Mouse (Mus musculus): ENCODE results near the gene Rexo1.

Rexo1 gene

GRCm38 (mm10) chr10:80584642-80585552 lies 23.5 kb upstream of the Rexo1 start:
- no peak for DNase-seq (ENCODE audit: low spot score)

DNA sequence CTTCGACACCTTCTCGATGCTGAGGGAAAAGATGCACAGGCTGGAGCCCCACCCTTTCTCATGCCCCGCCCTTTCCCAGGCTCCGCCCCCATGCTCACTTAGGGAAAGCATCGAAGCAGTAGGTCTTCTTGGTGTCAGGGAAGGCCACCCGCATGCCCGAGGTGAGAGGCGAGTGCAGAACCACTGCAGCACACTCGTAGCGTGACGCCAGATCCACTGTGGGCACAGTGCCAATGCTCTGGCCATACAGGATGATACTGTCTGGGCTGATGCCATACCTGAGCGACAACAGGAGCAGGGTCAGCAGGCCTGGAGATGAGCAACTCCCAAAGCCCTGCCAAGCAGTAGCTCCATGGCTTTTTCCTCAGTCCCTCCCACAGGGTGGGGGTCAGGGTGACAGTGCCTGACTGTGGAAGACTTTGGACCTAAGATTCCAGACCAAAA lies 22.7 kb upstream of the Rexo1 start:
- no peak for DNase-seq (ENCODE audit: low spot score)

GRCm38 (mm10) chr10:80583047-80583446 lies 21.7 kb upstream of the Rexo1 start:
- DNase-seq (ENCODE audit: low spot score) = no peak

DNA sequence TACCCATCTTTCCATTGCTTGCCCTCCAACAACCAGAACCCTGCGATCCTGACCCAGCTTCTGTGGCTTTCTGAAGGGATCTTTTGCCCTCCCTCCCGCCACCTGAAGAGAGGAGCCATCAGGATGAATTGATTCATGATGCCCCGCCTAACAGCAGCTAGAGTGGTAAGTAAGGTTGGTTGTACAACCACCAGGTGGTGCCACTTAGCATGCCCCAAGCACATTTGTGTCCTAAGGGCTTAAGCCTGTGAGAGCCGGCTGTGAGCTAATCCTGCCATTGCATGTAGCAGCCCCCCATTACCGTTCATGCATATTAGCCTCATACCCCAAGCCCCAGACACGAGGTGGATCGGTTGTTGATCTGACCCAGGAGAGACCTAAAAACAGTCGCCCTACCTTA lies 17.6 kb upstream of the Rexo1 start:
- DNase-seq (ENCODE audit: low spot score) = peak; percentile 51

- DNase-seq (ENCODE audit: low spot score) = peak; percentile 79
Observed at GRCm38 (mm10) chr10:80578131-80578750, 16.9 kb upstream of the Rexo1 start.

GRCm38 (mm10) chr10:80577195-80578130 lies 16.1 kb upstream of the Rexo1 start, which contains the start of gene Klf16:
Gene Klf16, minus strand, starts transcription at chr10:80577321.
- peak; percentile 99 for DNase-seq (ENCODE audit: low spot score)

DNA sequence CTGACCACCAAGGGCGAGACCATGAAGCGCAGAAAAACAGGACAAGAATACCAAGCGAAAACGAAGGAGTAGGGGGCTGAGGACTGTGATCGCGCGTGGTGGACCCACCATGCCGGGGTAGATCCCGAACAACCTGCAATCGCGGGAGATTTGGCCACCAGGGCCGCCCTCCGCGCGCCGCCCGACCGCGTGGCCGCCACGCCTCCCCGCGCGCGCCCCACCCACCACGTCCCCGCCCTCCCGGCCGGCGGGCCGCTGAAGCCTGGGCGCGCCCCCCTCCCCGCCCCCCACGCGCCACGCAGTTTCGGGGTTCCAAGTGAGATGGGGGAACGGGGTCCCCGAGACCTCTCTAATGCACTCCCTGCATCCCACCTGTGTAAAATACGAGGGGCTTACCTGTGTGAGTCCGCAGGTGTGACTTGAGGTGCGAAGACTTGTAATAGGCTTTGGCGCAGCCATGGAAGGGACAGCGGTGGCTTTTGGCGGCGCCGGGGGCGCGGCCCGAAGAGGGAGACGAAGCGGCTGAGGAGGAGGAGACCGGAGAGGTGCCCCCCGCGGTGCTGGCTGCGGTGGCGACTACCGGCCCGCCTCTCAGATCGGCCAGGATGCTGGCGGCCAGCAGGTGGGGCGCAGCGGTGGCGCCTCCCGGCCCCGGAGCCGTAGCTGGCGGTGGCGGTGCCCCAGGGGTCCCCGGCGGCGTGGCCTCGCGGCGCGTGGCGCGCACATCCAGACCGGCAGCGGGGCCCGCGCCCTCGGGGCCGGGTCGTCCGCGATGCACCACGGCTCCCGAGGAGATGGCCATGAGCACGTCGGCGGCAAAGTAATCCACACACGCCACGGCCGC lies 15.2 kb upstream of the Rexo1 start:
- DNase-seq (ENCODE audit: low spot score) = peak; percentile 72

DNA sequence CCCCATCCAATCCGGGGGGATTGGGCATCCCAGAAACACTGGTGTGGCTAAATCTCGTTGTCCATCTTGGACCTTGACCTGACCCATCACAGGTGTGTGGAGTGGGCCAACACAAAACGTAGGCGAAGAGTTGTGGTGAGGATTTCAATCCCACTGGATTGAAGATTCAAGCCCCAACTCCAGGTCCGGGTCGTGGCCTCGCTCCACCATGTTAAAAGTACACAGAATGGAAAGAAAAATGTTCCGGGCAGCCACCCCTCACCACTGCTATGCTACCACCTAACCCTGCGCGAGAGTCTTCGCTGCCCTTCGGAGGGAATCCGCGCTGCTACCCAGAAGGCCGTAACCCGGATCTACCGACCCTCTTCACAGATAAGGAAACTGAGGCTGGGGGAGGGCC lies 14.6 kb upstream of the Rexo1 start:
- DNase-seq (ENCODE audit: low spot score) = no peak

GRCm38 (mm10) chr10:80574896-80575295 lies 13.5 kb upstream of the Rexo1 start:
- no peak for DNase-seq (ENCODE audit: low spot score)

DNA sequence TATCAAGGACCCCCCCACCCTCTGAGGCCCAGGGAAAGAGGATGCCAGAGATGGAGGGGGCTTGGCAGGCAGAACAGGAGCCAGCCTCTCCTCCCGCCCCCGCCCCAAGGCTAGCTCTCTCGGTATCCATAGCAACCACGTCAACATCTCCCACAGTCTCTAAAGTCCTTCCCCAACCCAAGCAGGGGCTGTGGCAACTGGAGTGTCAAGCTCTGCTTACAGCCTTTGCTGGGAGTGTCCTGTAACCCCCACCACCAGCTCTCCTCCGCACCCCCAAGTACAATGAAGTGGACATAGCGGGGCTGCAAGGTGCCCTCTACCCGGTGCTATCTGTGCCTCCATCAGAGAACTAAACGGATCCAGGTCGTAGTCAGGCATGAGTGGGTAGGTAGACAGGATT lies 12.6 kb upstream of the Rexo1 start:
- no peak for DNase-seq (ENCODE audit: low spot score)

GRCm38 (mm10) chr10:80572477-80572876 lies 11.1 kb upstream of the Rexo1 start:
- no peak for DNase-seq (ENCODE audit: low spot score)

- DNase-seq (ENCODE audit: low spot score) = no peak
Observed at GRCm38 (mm10) chr10:80570871-80571836, 9.8 kb upstream of the Rexo1 start.

GRCm38 (mm10) chr10:80570419-80570818 lies 9.1 kb upstream of the Rexo1 start:
- no peak for DNase-seq (ENCODE audit: low spot score)

- DNase-seq (ENCODE audit: low spot score) = peak; percentile 51
Observed at GRCm38 (mm10) chr10:80569664-80570066, 8.3 kb upstream of the Rexo1 start.

DNA sequence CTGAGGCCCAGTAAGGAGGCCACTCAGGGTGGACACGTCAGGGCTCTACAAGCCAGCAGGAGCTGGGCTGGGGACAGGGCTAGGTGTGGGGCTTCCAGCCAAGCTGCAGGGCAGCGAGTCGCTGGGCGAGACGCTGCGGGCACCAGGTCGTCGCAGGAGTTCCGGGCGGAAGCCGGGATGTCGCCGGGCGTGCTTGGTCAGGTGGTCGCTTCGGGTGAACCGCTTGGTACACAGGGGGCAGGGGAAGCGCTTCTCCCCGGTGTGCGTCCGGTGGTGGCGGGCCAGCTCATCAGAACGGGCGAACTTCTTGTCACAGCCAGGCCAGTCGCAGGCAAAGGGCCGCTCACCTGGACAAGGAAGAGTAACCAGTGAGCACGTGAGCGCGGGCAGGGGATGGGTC lies 7.5 kb upstream of the Rexo1 start:
- DNase-seq (ENCODE audit: low spot score) = no peak

DNA sequence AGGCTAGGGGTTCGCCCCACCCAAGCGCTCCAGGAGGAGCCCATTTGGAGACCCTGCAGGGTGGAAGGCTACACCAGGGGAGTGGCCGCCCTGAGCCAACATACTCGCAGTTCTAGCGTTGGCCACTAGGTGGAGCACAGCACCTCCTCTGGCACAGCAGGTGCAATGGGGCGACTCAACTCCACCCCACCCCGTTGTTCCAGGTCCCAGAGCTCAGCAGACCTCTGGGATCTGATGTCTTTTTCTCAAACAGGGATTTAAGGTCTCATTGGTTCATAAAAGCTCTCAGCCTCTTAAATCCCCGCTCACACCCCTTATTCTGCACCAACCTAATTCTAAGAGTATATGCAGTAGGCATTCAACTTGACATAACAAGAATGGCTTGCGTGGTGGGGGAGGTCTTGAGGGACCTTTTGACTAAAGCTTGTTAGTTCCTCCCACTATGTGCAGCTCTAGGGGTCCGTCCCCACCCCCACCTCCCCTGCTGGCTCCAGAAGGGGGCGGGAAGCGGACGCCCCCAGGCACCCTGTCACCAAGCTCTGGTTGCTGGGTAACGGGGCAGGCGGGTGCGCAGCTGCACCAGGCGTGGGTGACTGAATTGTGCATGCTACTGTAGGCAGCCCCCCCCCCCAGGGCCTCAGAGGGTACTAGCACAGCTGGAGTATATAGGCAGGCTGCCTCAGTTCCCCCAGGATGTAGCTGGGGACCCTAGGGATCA lies 5.2 kb upstream of the Rexo1 start:
- DNase-seq (ENCODE audit: low spot score) = peak; percentile 85

DNA sequence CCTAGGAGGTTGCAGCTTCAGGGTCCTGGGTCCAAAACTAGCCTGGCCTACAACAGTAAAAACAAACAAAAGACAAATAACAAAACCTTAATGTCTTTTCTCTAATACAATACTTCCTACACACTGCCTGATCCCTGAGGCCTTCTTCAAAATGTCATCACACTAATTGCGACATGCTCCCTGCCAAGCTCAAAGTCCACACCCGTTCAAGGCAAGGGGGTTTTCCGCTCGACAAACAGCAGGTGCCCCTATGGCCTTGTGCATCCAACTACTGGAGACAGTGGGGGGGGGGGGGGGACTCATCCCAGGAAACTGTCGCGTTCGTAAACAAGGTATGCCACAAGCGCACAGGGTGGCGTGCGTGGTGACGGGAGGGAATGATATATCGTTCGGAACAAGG lies 739 bp downstream of the Rexo1 start:
- DNase-seq (ENCODE audit: low spot score) = no peak

DNA sequence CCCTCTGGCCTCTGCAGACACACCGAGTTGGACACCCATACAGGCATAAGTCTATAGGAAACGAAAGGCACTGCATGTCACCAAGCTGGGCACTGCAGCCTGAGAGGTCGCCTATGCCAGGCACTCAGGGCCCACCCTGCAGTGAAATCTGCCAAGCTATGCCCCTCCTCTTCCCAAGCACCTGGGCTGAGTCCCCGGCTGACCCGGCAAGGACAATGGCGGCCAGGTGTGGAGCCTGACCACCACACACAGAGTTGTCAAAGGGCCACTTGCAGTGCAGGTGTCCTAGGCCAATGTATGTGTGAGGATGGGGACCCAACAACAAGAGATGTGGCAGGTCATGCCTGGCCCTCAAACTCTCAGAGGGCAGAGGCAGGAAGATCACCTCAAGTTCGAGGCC lies 1.9 kb downstream of the Rexo1 start:
- DNase-seq (ENCODE audit: low spot score) = no peak

- peak; percentile 69 for DNase-seq (ENCODE audit: low spot score)
Observed at GRCm38 (mm10) chr10:80557346-80557965, 3.9 kb downstream of the Rexo1 start.

All from urinary bladder, postnatal 25 days (tissue).